Mouse (Mus musculus): ENCODE results near the gene Tm2d1. TPM values are rescaled to one million over a fixed set of nuclear protein-coding genes. Genes with fewer than 3 reads are reported as not detected.
A peak's percentile ranks its signal among the peaks of the same experiment; 100 is the strongest.

Gene Tm2d1
- polyA plus RNA-seq, 1 experiment from 2014 or later, result 104 TPM

GRCm38 (mm10) chr4:98395346-98395689, 12.2 kb upstream of the Tm2d1 start:
- 8% methylated on average over 7 of the region's 7 CpGs for WGBS
- H3K9ac ChIP-seq (ENCODE audit: low read length), result peak overlapping the region; percentile 99
- no peaks in the 10 kb centered on the region for H3K4me1 ChIP-seq (replicated peaks; ENCODE audit: control insufficient read depth, insufficient read depth, low read length)
- ATAC-seq (ENCODE audit: low read depth), result no peak
- H3K4me2 ChIP-seq (ENCODE audit: low read depth, low read length), result peak overlapping the region; percentile 87
- H3K36me3 ChIP-seq (ENCODE audit: control insufficient read depth, insufficient read depth, low read length), result no peaks in the 10 kb centered on the region
- H3K27me3 ChIP-seq (ENCODE audit: control insufficient read depth, insufficient read depth, low read depth, low read length), result no peaks in the 10 kb centered on the region
- peak overlapping the region; percentile 96 for H3K27ac ChIP-seq (ENCODE audit: low read length)
- peak overlapping the region; percentile 87 for H3K4me3 ChIP-seq (ENCODE audit: low read length)
- H3K9me3 ChIP-seq (ENCODE audit: control insufficient read depth, low read length), result no peaks in the 10 kb centered on the region

GRCm38 (mm10) chr4:98385036-98385435, 1.9 kb upstream of the Tm2d1 start:
- ATAC-seq (ENCODE audit: low read depth), result no peak
- H3K4me1 ChIP-seq (replicated peaks; ENCODE audit: control insufficient read depth, insufficient read depth, low read length), result peaks cover 10% of the 10 kb centered on the region; the same call in 1 of the 2 replicates
- H3K36me3 ChIP-seq (ENCODE audit: control insufficient read depth, insufficient read depth, low read length), result no peaks in the 10 kb centered on the region
- WGBS, result 39% methylated on average over 5 of the region's 5 CpGs
- H3K4me3 ChIP-seq (ENCODE audit: low read length), result no peak overlapping the region
- H3K9me3 ChIP-seq (ENCODE audit: control insufficient read depth, low read length), result no peaks in the 10 kb centered on the region
- no peaks in the 10 kb centered on the region for H3K27me3 ChIP-seq (ENCODE audit: control insufficient read depth, insufficient read depth, low read depth, low read length)
- no peak overlapping the region for H3K27ac ChIP-seq (ENCODE audit: low read length)
- no peak overlapping the region for H3K9ac ChIP-seq (ENCODE audit: low read length)
- no peak overlapping the region for H3K4me2 ChIP-seq (ENCODE audit: low read depth, low read length)

- Histone ChIP-seq H3K4me3 (ENCODE audit: low read length) (no peak overlapping the region), H3K27ac (ENCODE audit: low read length) (no peak overlapping the region), H3K4me2 (ENCODE audit: low read depth, low read length) (no peak overlapping the region), H3K36me3 (ENCODE audit: control insufficient read depth, insufficient read depth, low read length) (peaks cover 2% of the 10 kb centered on the region; the same call in 1 of the 2 replicates), H3K4me1 (replicated peaks; ENCODE audit: control insufficient read depth, insufficient read depth, low read length) (peaks cover 6% of the 10 kb centered on the region; the same call in 1 of the 2 replicates), H3K9ac (ENCODE audit: low read length) (no peak overlapping the region), H3K27me3 (ENCODE audit: control insufficient read depth, insufficient read depth, low read depth, low read length) (no peaks in the 10 kb centered on the region), H3K9me3 (ENCODE audit: control insufficient read depth, low read length) (no peaks in the 10 kb centered on the region)
- ATAC-seq (ENCODE audit: low read depth), result no peak
- WGBS, result 90% methylated on average over 2 of the region's 2 CpGs
Measured at GRCm38 (mm10) chr4:98376943-98377342, 6.2 kb downstream of the Tm2d1 start.

GRCm38 (mm10) chr4:98375401-98375800, 7.7 kb downstream of the Tm2d1 start:
- no peak overlapping the region for H3K4me3 ChIP-seq (ENCODE audit: low read length)
- H3K36me3 ChIP-seq (ENCODE audit: control insufficient read depth, insufficient read depth, low read length), result peaks cover 2% of the 10 kb centered on the region; the same call in 1 of the 2 replicates
- no peak overlapping the region for H3K27ac ChIP-seq (ENCODE audit: low read length)
- no peak overlapping the region for H3K9ac ChIP-seq (ENCODE audit: low read length)
- no peak overlapping the region for H3K4me2 ChIP-seq (ENCODE audit: low read depth, low read length)
- H3K9me3 ChIP-seq (ENCODE audit: control insufficient read depth, low read length), result no peaks in the 10 kb centered on the region
- WGBS, result 51% methylated on average over 4 of the region's 4 CpGs
- no peaks in the 10 kb centered on the region for H3K27me3 ChIP-seq (ENCODE audit: control insufficient read depth, insufficient read depth, low read depth, low read length)
- 0 out of 2 replicates have a peak, but pooled peaks have one; percentile 47 for ATAC-seq (ENCODE audit: low read depth)
- H3K4me1 ChIP-seq (replicated peaks; ENCODE audit: control insufficient read depth, insufficient read depth, low read length), result no peaks in the 10 kb centered on the region

- no peaks in the 10 kb centered on the region for H3K4me1 ChIP-seq (replicated peaks; ENCODE audit: control insufficient read depth, insufficient read depth, low read length)
- no peaks in the 10 kb centered on the region for H3K9me3 ChIP-seq (ENCODE audit: control insufficient read depth, low read length)
- H3K9ac ChIP-seq (ENCODE audit: low read length), result no peak overlapping the region
- peaks cover 19% of the 10 kb centered on the region for H3K36me3 ChIP-seq (ENCODE audit: control insufficient read depth, insufficient read depth, low read length)
- no peaks in the 10 kb centered on the region for H3K27me3 ChIP-seq (ENCODE audit: control insufficient read depth, insufficient read depth, low read depth, low read length)
- no peak overlapping the region for H3K27ac ChIP-seq (ENCODE audit: low read length)
- ATAC-seq (ENCODE audit: low read depth), result no peak
- no peak overlapping the region for H3K4me3 ChIP-seq (ENCODE audit: low read length)
- no peak overlapping the region for H3K4me2 ChIP-seq (ENCODE audit: low read depth, low read length)
- WGBS, result 87% methylated on average over 9 of the region's 9 CpGs
Measured at GRCm38 (mm10) chr4:98358034-98358809, 24.9 kb downstream of the Tm2d1 start.

GRCm38 (mm10) chr4:98348580-98348979, 34.5 kb downstream of the Tm2d1 start:
- H3K4me3 ChIP-seq (ENCODE audit: low read length), result no peak overlapping the region
- H3K27ac ChIP-seq (ENCODE audit: low read length), result no peak overlapping the region
- H3K9ac ChIP-seq (ENCODE audit: low read length), result no peak overlapping the region
- H3K4me2 ChIP-seq (ENCODE audit: low read depth, low read length), result no peak overlapping the region
- H3K9me3 ChIP-seq (ENCODE audit: control insufficient read depth, low read length), result no peaks in the 10 kb centered on the region
- no peaks in the 10 kb centered on the region; the same call in 1 of the 2 replicates for H3K36me3 ChIP-seq (ENCODE audit: control insufficient read depth, insufficient read depth, low read length)
- no peaks in the 10 kb centered on the region for H3K4me1 ChIP-seq (replicated peaks; ENCODE audit: control insufficient read depth, insufficient read depth, low read length)
- no peak for ATAC-seq (ENCODE audit: low read depth)
- WGBS, result 46% methylated on average over 5 of the region's 5 CpGs
- H3K27me3 ChIP-seq (ENCODE audit: control insufficient read depth, insufficient read depth, low read depth, low read length), result no peaks in the 10 kb centered on the region

- no peak overlapping the region for H3K9ac ChIP-seq (ENCODE audit: low read length)
- no peak overlapping the region for H3K4me3 ChIP-seq (ENCODE audit: low read length)
- H3K27ac ChIP-seq (ENCODE audit: low read length), result no peak overlapping the region
- no peaks in the 10 kb centered on the region for H3K27me3 ChIP-seq (ENCODE audit: control insufficient read depth, insufficient read depth, low read depth, low read length)
- H3K4me2 ChIP-seq (ENCODE audit: low read depth, low read length), result no peak overlapping the region
- 87% methylated on average over 10 of the region's 10 CpGs for WGBS
- no peak for ATAC-seq (ENCODE audit: low read depth)
- no peaks in the 10 kb centered on the region for H3K4me1 ChIP-seq (replicated peaks; ENCODE audit: control insufficient read depth, insufficient read depth, low read length)
- H3K9me3 ChIP-seq (ENCODE audit: control insufficient read depth, low read length), result no peaks in the 10 kb centered on the region
- no peaks in the 10 kb centered on the region for H3K36me3 ChIP-seq (ENCODE audit: control insufficient read depth, insufficient read depth, low read length)
Measured at GRCm38 (mm10) chr4:98345783-98346182, 37.3 kb downstream of the Tm2d1 start.

GRCm38 (mm10) chr4:98339992-98340564, 43.0 kb downstream of the Tm2d1 start:
- Histone ChIP-seq H3K9ac (ENCODE audit: low read length) (no peak overlapping the region), H3K4me2 (ENCODE audit: low read depth, low read length) (no peak overlapping the region), H3K27me3 (ENCODE audit: control insufficient read depth, insufficient read depth, low read depth, low read length) (no peaks in the 10 kb centered on the region), H3K4me3 (ENCODE audit: low read length) (no peak overlapping the region), H3K36me3 (ENCODE audit: control insufficient read depth, insufficient read depth, low read length) (no peaks in the 10 kb centered on the region), H3K27ac (ENCODE audit: low read length) (no peak overlapping the region), H3K4me1 (replicated peaks; ENCODE audit: control insufficient read depth, insufficient read depth, low read length) (no peaks in the 10 kb centered on the region), H3K9me3 (ENCODE audit: control insufficient read depth, low read length) (no peaks in the 10 kb centered on the region)
- ATAC-seq (ENCODE audit: low read depth), result peak; percentile 64
- 63% methylated on average over 10 of the region's 10 CpGs for WGBS

- H3K27ac ChIP-seq (ENCODE audit: low read length), result no peak overlapping the region
- no peak overlapping the region for H3K4me2 ChIP-seq (ENCODE audit: low read depth, low read length)
- H3K4me3 ChIP-seq (ENCODE audit: low read length), result no peak overlapping the region
- no peaks in the 10 kb centered on the region for H3K4me1 ChIP-seq (replicated peaks; ENCODE audit: control insufficient read depth, insufficient read depth, low read length)
- H3K36me3 ChIP-seq (ENCODE audit: control insufficient read depth, insufficient read depth, low read length), result no peaks in the 10 kb centered on the region
- H3K27me3 ChIP-seq (ENCODE audit: control insufficient read depth, insufficient read depth, low read depth, low read length), result no peaks in the 10 kb centered on the region
- ATAC-seq (ENCODE audit: low read depth), result no peak
- no peak overlapping the region for H3K9ac ChIP-seq (ENCODE audit: low read length)
- H3K9me3 ChIP-seq (ENCODE audit: control insufficient read depth, low read length), result no peaks in the 10 kb centered on the region
- 68% methylated on average over 14 of the region's 14 CpGs for WGBS
Measured at GRCm38 (mm10) chr4:98338636-98339630, 44.2 kb downstream of the Tm2d1 start.
